Mouse (Mus musculus): ENCODE results near the gene Satl1.

The Satl1 gene

DNA sequence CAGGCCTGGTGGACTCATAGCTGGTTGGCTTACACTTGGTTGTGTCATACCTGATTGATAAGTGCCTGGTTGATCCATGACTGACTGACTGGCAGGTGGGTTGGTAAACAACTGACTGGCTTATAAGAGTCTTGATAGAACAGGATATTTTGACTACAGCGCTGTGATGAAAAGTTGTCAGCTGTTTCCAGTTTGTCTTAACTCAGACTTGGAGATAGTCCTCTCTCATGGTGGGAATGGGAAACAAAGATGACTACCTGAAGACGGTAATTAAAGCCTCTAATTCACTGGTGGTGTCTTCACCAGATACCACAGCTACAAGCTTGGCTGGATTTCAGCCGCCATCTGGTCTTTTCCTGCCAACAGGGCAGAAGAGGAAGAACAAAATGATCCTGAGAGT lies at the start of gene Satl1:
Satl1 (minus strand) TSS at position 101 of the 400 bp plus-strand sequence.
- DNase-seq, result no peak

- no peak for DNase-seq
Observed at GRCm38 (mm10) chrX:112438064-112438463, 31.5 kb upstream of the Satl1 start.

DNA sequence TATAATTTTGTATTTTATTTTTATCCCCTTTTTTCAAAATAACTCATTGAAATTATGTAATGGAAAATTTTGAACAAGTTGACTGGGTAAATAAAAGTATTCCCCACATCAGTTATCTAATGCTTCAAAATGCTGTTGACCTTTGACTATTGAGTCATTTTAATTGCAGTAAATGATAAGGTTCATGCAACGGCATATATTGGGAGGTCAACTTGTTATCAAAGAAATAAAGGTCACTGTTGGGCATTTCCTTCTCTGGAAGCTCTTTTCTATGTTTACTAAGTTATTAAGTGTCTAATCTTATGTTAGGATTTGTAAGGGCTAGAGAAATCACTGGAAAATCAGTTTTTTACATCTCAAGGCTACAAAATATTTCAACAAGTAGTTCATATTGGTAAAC lies 31.0 kb upstream of the Satl1 start:
- DNase-seq, result no peak

DNA sequence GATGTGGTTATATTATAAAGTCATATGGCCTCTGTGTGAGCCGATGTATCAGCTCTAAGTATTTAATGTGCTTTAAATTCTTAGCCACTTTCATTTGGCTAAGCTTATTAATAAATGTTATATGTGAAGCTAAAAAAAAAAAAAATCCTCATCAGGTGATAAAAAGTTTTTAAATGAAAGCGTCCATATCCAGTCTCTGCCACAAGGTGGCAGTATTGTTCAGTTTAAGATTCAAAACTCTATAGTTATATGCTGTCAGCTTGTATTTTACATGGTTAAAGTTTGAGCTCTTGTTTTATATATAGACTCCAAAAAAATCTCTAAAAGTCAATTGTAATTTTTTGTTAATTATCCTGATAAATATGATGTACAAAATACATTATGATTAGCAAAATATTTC lies 16.4 kb upstream of the Satl1 start:
- peak in 1 of 2 experiments; percentile 25 for DNase-seq

GRCm38 (mm10) chrX:112412309-112412708 lies 5.7 kb upstream of the Satl1 start:
- DNase-seq, result no peak

DNA sequence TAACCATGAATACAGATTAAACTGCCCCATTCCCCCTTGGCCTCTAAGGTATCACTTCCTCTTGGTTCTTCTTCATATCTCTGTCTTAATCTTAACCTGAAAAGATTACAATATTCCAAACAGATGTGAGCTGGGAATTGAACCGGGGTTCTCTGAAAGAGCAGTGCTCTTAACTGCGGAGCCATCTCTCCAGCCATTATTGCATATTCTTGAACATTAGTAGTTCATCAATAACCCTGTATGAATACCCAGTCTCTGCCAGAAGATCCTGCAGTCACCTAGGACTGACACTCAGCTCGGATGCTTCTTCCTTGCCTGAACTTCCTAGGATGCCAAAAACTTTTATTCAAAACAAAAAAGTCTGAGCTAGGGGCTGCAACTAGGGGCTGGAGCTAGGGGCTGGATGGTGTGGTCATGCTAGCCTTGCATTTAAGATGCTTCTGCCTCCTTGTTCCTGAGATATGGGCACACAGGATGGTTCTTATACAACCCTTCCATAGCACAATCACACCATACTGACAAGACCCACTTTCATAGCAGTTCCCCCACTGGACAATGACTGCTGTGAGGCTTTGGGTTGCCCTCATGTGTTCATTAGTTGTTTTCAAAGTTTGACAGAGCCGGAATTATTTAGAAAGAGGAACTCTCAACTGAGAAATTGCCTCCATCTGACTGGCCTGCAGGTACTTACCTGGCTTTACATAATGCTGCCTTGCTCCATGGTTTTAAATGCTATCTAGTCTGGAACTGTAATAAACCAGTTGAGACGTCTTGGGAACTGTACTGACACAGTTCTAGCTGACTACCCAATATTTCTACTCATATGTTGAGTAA lies 35.8 kb downstream of the Satl1 start:
- DNase-seq, result peak; percentile 5 to 22

DNA sequence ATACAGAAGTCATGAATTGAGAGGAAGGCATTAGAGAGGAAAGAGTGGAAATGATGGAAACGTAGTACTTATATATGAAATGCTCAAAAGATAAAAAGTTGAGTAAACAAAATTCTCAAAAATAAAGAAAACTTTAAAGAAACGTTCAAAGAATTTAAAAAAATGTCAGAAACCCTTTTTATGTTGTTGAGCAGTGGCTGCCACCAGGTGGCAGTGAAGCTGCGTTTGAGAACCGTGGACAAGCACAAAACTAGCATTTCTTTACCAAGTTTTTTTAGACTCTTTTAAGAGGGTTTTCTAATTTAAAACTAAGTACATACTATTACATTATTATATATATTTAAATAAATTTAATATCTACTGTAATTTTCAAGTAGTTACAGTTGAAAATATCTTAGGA lies 38.2 kb downstream of the Satl1 start:
- no peak for DNase-seq

DNA sequence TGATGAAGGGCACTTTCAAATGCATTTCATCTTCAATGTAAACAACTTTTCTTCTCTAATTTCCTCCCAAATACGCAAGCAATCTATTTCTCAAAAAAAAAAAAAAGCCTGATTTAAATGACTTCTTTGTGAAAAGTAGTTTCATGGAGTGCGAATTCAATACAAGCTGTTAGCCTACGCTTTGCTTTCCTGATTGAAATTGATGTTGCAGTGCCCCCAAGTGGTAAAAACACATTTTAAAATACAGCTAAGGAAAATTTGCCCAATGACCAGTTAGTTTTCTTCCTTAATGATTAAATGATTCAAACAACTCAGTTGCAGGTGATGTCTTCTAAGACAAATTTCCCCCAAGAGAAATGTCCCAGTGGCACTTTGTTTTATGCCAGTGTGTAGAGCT lies 58.2 kb downstream of the Satl1 start:
- DNase-seq, result peak in 1 of 2 experiments; percentile 11

GRCm38 (mm10) chrX:112347467-112348394 lies 58.8 kb downstream of the Satl1 start:
- DNase-seq, result no peak

GRCm38 (mm10) chrX:112339486-112339885 lies 67.1 kb downstream of the Satl1 start:
- peak in 1 of 2 experiments; percentile 13 for DNase-seq

All from cerebellum, postnatal 25 days (tissue).